Mouse (Mus musculus) limb, embryonic 11.5 days (tissue): ENCODE data around the gene Tent5a. TPM values are rescaled to one million over a fixed set of nuclear protein-coding genes. Genes with fewer than 3 reads are reported as not detected.

ENCODE experiments used
- polyA plus RNA-seq: library from polyadenylated mRNA; unstranded; fragments of >200 nt; fragmentation: Nextera tagmentation; extraction: Ambion mirVana; gene quantifications from 2 replicates; pipeline ENCODE4 v1.2.1, GENCODE M21; 2014

The Tent5a gene
- polyA plus RNA-seq, 1 experiment from 2014 or later, result 1.1 TPM

Other genes starting within 250 kb of the Tent5a start
- gene Gm11114, start 14.6 kb downstream of the Tent5a start, polyA plus RNA-seq, result not detected in 2 replicates